Mouse (Mus musculus): ENCODE results near the gene Gramd1a.

Gene Gramd1a

DNA sequence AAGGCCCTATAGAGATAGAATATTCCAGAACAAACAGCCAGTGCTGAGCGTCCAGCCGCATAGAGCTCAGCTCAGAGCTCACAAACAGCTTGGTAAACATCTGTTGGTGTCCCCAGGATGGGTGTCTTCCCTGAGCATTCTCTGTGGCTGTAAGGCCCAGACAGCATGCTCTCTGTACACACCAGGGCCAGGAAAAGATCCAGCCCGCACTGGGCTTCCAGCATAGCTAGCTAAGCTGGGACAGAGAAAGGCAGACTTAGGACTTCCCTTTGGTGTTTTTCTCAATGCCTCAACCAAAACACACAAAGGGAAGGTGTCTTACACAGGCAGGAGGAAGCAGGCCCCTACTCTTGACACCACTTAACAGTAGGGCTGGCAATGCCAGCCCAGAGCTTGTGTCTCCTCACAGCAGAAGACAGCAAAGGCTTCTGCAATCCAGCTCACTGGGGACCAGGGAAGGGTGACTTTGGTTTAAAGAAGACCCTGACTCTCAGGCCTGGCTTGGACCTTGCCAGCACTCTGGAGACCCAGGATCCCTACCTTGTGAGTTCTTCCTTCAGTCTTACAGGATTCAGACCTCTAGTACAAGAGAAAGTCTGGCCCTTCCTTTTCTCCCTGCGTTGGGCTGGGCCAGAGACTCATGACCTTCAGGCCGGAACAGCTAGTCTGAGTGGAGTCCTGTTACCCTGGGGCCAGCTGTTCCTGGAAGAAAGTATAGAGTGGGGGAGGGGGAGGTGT is at the start of gene Gramd1a:
TSS of gene Gramd1a (minus strand) at position 601 of the 738 bp plus-strand sequence.
- DNase-seq = peak; percentile 67

- DNase-seq = no peak
These were observed 40.1 kb upstream of the Gramd1a start for GRCm38 (mm10) chr7:31195591-31196307.

- no peak for DNase-seq
These were observed 29.0 kb upstream of the Gramd1a start for GRCm38 (mm10) chr7:31184711-31185110.

DNA sequence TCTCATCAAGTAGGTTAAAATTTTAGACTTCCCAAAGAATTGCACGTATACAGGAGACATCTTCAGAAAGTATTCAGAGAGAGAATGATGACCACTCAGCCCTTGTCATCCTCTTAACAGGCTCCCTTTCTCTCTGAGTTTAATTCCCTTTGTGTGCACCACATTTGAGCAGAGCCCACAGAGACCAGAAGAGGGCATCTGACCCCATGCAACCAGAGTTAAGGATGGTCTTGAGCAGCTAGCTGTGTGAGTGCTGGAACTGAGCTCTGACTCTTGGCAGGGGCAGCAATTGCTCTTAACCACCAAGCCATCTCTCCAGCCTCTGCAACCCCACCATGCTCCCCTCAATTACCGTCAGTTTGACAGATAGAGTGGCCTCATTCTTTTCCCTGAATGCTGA is 27.2 kb upstream of the Gramd1a start:
- no peak for DNase-seq

DNA sequence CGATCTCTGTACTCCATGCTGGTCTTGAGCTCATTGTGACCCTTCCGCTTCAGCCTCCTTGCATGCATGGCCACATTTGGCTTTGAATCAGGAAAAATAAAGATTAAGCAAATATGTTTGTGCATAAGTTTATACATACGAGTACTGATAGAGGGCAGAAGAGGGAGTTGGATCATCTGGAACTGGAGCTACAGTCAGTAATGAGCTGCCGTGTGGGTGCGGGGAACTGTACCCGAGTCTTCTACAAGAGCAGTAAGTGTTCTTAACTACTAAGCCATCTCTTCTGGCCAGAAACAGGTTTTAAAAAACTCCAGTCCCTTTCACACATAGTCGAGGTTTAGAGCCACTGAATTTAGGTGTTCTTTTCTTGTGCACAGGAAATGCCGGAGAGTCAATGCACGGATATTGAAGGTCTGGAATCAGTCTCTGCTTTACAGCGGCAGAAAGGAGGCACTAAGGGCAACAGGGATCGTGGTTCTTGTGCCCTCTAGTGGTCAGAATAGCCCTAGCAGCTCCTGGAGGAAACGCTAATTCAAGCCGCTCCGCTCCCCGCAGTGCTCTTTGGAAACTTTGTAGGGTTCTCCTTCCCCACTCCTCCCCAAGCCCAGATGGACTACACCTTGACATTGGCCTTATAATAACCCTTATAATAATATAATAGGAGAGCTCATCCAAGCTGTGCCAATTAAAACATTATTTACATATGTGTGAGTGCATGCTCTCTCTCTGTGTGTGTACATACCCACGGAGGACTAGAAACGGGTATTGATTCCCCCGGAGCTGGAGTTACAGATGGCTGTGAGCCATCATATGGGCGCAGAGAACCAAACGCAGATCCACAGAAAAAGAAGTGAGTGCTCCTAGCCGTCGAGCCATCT is 21.4 kb upstream of the Gramd1a start:
- peak; percentile 77 for DNase-seq

- DNase-seq = no peak
These were observed 19.4 kb upstream of the Gramd1a start for GRCm38 (mm10) chr7:31175096-31175495.

- DNase-seq = no peak
These were observed 18.8 kb upstream of the Gramd1a start for GRCm38 (mm10) chr7:31174466-31174865.

DNA sequence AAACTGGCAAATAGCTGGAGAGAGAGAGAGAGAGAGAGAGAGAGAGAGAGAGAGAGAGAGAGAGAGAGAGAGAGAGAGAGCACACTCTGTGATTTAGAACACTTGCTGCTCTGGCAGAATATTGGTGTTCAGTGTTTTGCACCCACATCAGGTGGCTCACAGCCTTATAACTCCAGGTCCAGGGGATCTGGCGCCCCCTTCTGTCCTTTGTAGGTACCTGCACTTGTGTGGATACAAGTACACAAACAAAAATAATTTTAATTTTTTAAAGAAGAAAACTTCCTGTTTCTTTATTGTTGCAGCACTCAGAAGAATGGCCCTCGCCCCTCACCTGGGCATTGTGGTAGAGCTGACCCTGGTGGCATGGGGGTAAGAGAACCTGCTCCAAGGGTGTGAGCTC is 16.5 kb upstream of the Gramd1a start:
- peak; percentile 56 for DNase-seq

- no peak for DNase-seq
These were observed 14.8 kb upstream of the Gramd1a start for GRCm38 (mm10) chr7:31170520-31170919.

GRCm38 (mm10) chr7:31168412-31168811 is 12.7 kb upstream of the Gramd1a start:
- DNase-seq = no peak

DNA sequence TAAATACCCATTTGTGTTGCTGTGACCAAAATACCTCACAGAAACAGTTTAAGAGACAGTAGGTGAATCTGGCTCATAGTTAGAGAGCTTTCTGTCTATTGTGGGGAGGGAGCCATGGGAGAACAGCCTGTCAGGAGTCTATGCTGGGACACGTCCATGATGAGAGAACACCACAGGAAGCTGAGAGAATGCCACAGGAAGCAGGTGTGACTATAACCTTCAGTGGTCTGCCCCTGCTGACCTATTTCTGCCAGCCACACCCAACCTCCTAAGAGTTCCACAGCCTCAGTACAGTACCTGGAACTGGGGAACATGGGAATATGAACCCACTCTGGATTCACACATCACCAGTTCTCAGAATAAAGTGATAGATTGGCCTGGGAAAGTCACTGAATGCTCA is 9.1 kb upstream of the Gramd1a start:
- no peak for DNase-seq

DNA sequence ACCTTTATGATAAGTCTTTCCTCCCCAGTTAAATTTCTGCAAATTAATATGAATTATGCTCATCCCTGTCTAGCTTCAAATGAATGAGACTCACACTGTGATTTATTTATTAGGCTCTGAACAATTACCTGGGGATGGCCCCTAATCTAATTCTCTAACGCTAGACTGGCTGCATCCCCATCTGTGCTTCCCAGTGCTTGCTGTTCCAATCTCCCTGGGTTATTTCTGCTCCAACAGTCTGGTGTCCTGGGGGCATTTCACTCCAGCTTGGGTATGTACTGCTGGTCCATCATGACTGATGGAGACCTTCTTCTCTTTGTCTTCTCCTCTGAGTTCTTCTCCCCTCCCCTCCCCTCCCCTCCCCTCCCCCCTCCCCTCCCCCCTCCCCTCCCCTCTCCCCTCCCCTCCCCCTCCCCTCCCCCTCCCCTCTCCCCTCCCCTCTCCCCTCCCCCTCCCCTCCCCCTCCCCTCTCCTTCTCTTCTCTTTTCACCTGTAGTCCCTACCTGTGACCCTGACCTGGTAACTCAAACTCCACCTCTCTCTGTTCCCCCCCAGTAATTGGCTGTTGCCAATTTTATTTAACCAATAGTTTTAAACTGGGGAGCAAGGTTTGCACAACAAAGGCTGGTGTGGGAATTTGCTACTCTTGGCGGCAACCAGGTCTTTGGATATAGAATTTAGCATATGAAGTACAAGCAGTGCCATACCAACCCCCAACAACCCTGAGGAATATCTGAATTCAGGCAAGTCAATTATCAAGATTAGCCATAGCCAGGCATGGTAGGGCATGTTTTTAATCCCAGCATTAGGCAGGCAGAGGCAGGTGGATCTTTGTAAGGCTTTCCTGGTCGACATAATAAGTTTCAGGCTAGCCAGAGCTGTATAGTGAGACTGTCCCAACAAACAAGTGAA is 8.2 kb upstream of the Gramd1a start:
- no peak for DNase-seq

GRCm38 (mm10) chr7:31162324-31162723 is 6.6 kb upstream of the Gramd1a start:
- no peak for DNase-seq

- DNase-seq = no peak
These were observed 6.1 kb upstream of the Gramd1a start for GRCm38 (mm10) chr7:31161831-31162230.

- DNase-seq = no peak
These were observed 5.5 kb upstream of the Gramd1a start for GRCm38 (mm10) chr7:31161246-31161645.

- DNase-seq = no peak
These were observed 5.1 kb upstream of the Gramd1a start for GRCm38 (mm10) chr7:31160763-31161162.

GRCm38 (mm10) chr7:31156034-31156928 is 585 bp upstream of the Gramd1a start:
- DNase-seq = peak; percentile 33

GRCm38 (mm10) chr7:31153536-31154320 is 2.0 kb downstream of the Gramd1a start:
- DNase-seq = no peak

- peak; percentile 69 for DNase-seq
These were observed 4.1 kb downstream of the Gramd1a start for GRCm38 (mm10) chr7:31151301-31152241.
